Mouse (Mus musculus): ENCODE measurements around the gene Tspan9. TPM values are rescaled to one million over a fixed set of nuclear protein-coding genes. Genes with fewer than 3 reads are reported as not detected.

The Tspan9 gene
- total RNA-seq, 1 experiment = 161 TPM

- in situ Hi-C loops (cut with MboI; ENCODE audit: low sequenced_read_pairs in 2 of 2, unreplicated experiment in 2 of 2) = loop anchor here in 1 of 2 experiments (10.0 kb wide), 1 partner anchor 123 kb away; no protein-coding TSS in a partner anchor
- H3K27ac ChIP-seq (ENCODE audit: insufficient read depth, low read depth, low read length, poor library complexity, severe bottlenecking) = no peak overlapping the region
- H3K4me1 ChIP-seq (ENCODE audit: control insufficient read depth in 2 of 2, insufficient read depth in 2 of 2, low read length in 2 of 2, poor library complexity in 1 of 2) = peaks cover 0 to 22% of the 10 kb centered on the region in 2 experiments; a peak in 2 of 4 replicates
- H3K36me3 ChIP-seq (ENCODE audit: control insufficient read depth, insufficient read depth, low read length, poor library complexity, severe bottlenecking) = no peaks in the 10 kb centered on the region
- no peaks in the 10 kb centered on the region for H3K9me3 ChIP-seq (ENCODE audit: control insufficient read depth, insufficient read depth, low read depth, low read length)
- TF ChIP-seq ZC3H11A (IDR thresholded peaks at IDR 0.05; ENCODE audit: borderline replicate concordance, low read depth, low read length) = no peak
- no peak for TF ChIP-seq ZNF384 (IDR thresholded peaks at IDR 0.05; ENCODE audit: low read depth, low read length)
- TF ChIP-seq CHD2 (IDR thresholded peaks at IDR 0.05; ENCODE audit: low read depth, low read length) = no peak
- no peak for TF ChIP-seq HCFC1 (IDR thresholded peaks at IDR 0.05; ENCODE audit: borderline replicate concordance, insufficient read depth, low read length)
- no peak for TF ChIP-seq MAFK (IDR thresholded peaks at IDR 0.05; ENCODE audit: insufficient read depth, low read depth, low read length)
- no peak for DNase-seq (ENCODE audit: low read depth, low spot score)
- no peak overlapping the region for H3K4me3 ChIP-seq (ENCODE audit: insufficient read depth in 1 of 2, low read depth in 1 of 2, low read length in 2 of 2, poor library complexity in 1 of 2, severe bottlenecking in 1 of 2)
- H3K9ac ChIP-seq (ENCODE audit: insufficient read depth, low read depth, low read length, poor library complexity, severe bottlenecking) = no peak overlapping the region
Observed at GRCm38 (mm10) chr6:127971931-127972330, 171.5 kb downstream of the Tspan9 start.

- Histone ChIP-seq H3K4me1 (ENCODE audit: control insufficient read depth in 2 of 2, insufficient read depth in 2 of 2, low read length in 2 of 2, poor library complexity in 1 of 2) (peaks cover 0 to 21% of the 10 kb centered on the region in 2 experiments; a peak in 2 of 4 replicates), H3K4me3 (ENCODE audit: insufficient read depth in 1 of 2, low read depth in 1 of 2, low read length in 2 of 2, poor library complexity in 1 of 2, severe bottlenecking in 1 of 2) (no peak overlapping the region), H3K36me3 (ENCODE audit: control insufficient read depth, insufficient read depth, low read length, poor library complexity, severe bottlenecking) (peaks cover 8% of the 10 kb centered on the region; the same call in 1 of the 2 replicates), H3K27ac (ENCODE audit: insufficient read depth, low read depth, low read length, poor library complexity, severe bottlenecking) (no peak overlapping the region), H3K9me3 (ENCODE audit: control insufficient read depth, insufficient read depth, low read depth, low read length) (no peaks in the 10 kb centered on the region), H3K9ac (ENCODE audit: insufficient read depth, low read depth, low read length, poor library complexity, severe bottlenecking) (no peak overlapping the region)
- in situ Hi-C loops (cut with MboI; ENCODE audit: low sequenced_read_pairs in 2 of 2, unreplicated experiment in 2 of 2) = loop anchor here in 1 of 2 experiments (10.0 kb wide), 1 partner anchor 124 kb away; no protein-coding TSS in a partner anchor
- DNase-seq (ENCODE audit: low read depth, low spot score) = no peak
- no peak for TF ChIP-seq CHD2 (IDR thresholded peaks at IDR 0.05; ENCODE audit: low read depth, low read length)
- TF ChIP-seq ZNF384 (IDR thresholded peaks at IDR 0.05; ENCODE audit: low read depth, low read length) = no peak
- no peak for TF ChIP-seq ZC3H11A (IDR thresholded peaks at IDR 0.05; ENCODE audit: borderline replicate concordance, low read depth, low read length)
- no peak for TF ChIP-seq MAFK (IDR thresholded peaks at IDR 0.05; ENCODE audit: insufficient read depth, low read depth, low read length)
- TF ChIP-seq HCFC1 (IDR thresholded peaks at IDR 0.05; ENCODE audit: borderline replicate concordance, insufficient read depth, low read length) = no peak
Observed at GRCm38 (mm10) chr6:127970848-127971247, 172.5 kb downstream of the Tspan9 start.

DNA sequence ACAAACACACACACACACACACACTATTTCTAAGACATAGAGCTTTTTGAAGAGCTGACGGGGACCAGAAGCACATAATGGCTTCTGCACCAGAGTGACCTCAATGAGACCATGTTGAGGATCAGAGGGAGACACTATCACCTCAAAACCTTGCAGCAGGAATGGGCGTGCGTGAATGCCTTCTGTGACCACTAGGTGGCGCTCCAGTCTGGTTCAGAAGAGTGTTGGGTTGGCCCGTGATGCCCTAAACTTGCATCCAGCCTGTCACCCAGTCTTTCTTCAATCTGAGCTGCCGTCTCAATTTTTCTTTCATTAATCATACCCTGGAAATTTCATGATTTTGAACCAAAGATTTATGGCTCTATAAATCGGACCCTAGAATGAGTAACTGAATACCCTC is 173.3 kb downstream of the Tspan9 start:
- TF ChIP-seq HCFC1 (IDR thresholded peaks at IDR 0.05; ENCODE audit: borderline replicate concordance, insufficient read depth, low read length) = no peak
- TF ChIP-seq ZNF384 (IDR thresholded peaks at IDR 0.05; ENCODE audit: low read depth, low read length) = no peak
- no peak for TF ChIP-seq MAFK (IDR thresholded peaks at IDR 0.05; ENCODE audit: insufficient read depth, low read depth, low read length)
- no peak for TF ChIP-seq CHD2 (IDR thresholded peaks at IDR 0.05; ENCODE audit: low read depth, low read length)
- no peak for TF ChIP-seq ZC3H11A (IDR thresholded peaks at IDR 0.05; ENCODE audit: borderline replicate concordance, low read depth, low read length)
- Histone ChIP-seq H3K9me3 (ENCODE audit: control insufficient read depth, insufficient read depth, low read depth, low read length) (no peaks in the 10 kb centered on the region), H3K9ac (ENCODE audit: insufficient read depth, low read depth, low read length, poor library complexity, severe bottlenecking) (no peak overlapping the region), H3K4me1 (ENCODE audit: control insufficient read depth in 2 of 2, insufficient read depth in 2 of 2, low read length in 2 of 2, poor library complexity in 1 of 2) (peaks cover 0 to 17% of the 10 kb centered on the region in 2 experiments; a peak in 2 of 4 replicates), H3K36me3 (ENCODE audit: control insufficient read depth, insufficient read depth, low read length, poor library complexity, severe bottlenecking) (peaks cover 8% of the 10 kb centered on the region; the same call in 1 of the 2 replicates), H3K27ac (ENCODE audit: insufficient read depth, low read depth, low read length, poor library complexity, severe bottlenecking) (no peak overlapping the region), H3K4me3 (ENCODE audit: insufficient read depth in 1 of 2, low read depth in 1 of 2, low read length in 2 of 2, poor library complexity in 1 of 2, severe bottlenecking in 1 of 2) (no peak overlapping the region)
- in situ Hi-C loops (cut with MboI; ENCODE audit: low sequenced_read_pairs in 2 of 2, unreplicated experiment in 2 of 2) = loop anchor here in 1 of 2 experiments (10.0 kb wide), 1 partner anchor 125 kb away; no protein-coding TSS in a partner anchor
- peak; percentile 61 for DNase-seq (ENCODE audit: low read depth, low spot score)

GRCm38 (mm10) chr6:127969709-127970108 is 173.7 kb downstream of the Tspan9 start:
- Histone ChIP-seq H3K9me3 (ENCODE audit: control insufficient read depth, insufficient read depth, low read depth, low read length) (no peaks in the 10 kb centered on the region), H3K27ac (ENCODE audit: insufficient read depth, low read depth, low read length, poor library complexity, severe bottlenecking) (no peak overlapping the region), H3K36me3 (ENCODE audit: control insufficient read depth, insufficient read depth, low read length, poor library complexity, severe bottlenecking) (peaks cover 8% of the 10 kb centered on the region; the same call in 1 of the 2 replicates), H3K4me1 (ENCODE audit: control insufficient read depth in 2 of 2, insufficient read depth in 2 of 2, low read length in 2 of 2, poor library complexity in 1 of 2) (peaks cover 0 to 16% of the 10 kb centered on the region in 2 experiments; a peak in 2 of 4 replicates), H3K4me3 (ENCODE audit: insufficient read depth in 1 of 2, low read depth in 1 of 2, low read length in 2 of 2, poor library complexity in 1 of 2, severe bottlenecking in 1 of 2) (no peak overlapping the region), H3K9ac (ENCODE audit: insufficient read depth, low read depth, low read length, poor library complexity, severe bottlenecking) (no peak overlapping the region)
- no peak for DNase-seq (ENCODE audit: low read depth, low spot score)
- TF ChIP-seq HCFC1 (IDR thresholded peaks at IDR 0.05; ENCODE audit: borderline replicate concordance, insufficient read depth, low read length) (no peak), ZNF384 (IDR thresholded peaks at IDR 0.05; ENCODE audit: low read depth, low read length) (no peak), MAFK (IDR thresholded peaks at IDR 0.05; ENCODE audit: insufficient read depth, low read depth, low read length) (no peak), CHD2 (IDR thresholded peaks at IDR 0.05; ENCODE audit: low read depth, low read length) (no peak), ZC3H11A (IDR thresholded peaks at IDR 0.05; ENCODE audit: borderline replicate concordance, low read depth, low read length) (no peak)
- in situ Hi-C loops (cut with MboI; ENCODE audit: low sequenced_read_pairs in 2 of 2, unreplicated experiment in 2 of 2) = loop anchor here in 1 of 2 experiments (10.0 kb wide), 1 partner anchor 125 kb away; no protein-coding TSS in a partner anchor
